Mouse (Mus musculus): Measurements from ENCODE around the gene N4bp1.

The N4bp1 gene

DNA sequence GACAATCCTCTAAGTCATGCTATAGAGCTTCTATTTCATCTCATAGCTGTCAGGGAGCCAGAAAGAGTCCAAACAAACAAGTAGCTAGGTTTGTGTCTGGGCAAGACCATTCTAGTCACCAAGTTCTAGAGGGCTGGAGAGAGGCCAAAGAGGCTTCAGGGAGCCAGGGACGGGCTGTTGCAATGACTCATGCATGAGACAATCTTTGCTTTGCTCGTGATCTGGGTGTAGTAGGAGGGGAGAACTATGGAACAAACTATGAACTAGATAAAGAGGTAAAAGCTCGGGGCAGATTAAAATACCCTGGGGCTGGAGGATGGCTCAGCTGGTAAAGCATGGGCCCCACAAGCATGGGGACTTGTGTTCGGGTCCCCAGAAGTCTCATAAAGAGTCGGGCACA is 116.6 kb downstream of the N4bp1 start:
- in situ Hi-C loops (cut with MboI, MseI) = no loop called here

DNA sequence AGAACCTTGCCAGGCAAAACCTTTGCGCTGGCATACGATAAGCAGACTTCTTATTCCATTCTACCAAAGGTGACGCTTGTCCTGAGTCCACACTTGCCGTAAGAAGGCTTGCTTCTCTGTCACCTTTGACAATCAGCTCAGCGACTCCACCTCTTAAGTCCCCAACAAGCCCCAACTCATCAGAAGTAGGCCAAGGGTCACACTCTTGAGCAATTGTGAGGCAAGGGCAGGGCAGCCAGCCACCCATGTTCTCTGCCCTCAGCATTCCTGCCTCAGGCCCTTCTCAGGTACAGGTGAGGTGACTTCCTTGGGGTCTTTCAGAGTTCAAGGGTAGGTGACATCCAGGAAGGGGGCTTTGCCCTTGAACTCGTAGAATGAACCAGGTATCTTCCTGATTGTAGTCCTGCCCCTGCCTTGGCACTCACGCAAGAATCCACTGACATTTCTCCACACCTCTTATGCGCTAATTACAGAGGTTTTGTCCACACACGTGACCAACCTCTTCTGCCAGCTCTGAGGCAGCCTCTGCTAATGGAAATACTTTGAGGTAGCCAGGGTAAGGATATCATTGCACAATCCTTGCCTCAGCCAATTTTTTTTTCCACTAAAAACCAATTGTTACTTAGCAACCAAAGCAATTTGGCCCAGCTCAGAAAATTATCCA is 118.4 kb downstream of the N4bp1 start:
- in situ Hi-C loops (cut with MboI, MseI) = no loop called here

DNA sequence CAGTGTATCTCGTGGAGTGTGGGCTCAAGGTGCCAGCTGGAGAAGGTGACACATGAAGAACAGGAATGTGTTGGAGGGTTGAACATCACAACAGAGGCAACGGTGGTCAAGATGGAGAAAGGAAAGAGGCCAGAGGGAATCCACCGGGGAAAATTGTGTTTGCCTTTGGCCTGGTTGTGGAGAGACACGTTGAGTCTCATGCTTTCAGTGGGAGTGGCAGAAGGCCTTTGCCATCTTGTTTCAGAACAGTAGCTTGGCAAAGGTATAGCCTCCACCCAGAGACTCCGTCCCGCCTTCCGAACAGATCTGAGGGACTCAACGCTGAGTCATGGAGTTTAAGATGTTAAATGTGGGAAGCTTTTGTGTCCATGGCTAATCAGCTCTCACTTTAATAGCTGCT is 119.4 kb downstream of the N4bp1 start:
- in situ Hi-C loops (cut with MboI, MseI) = no loop called here

DNA sequence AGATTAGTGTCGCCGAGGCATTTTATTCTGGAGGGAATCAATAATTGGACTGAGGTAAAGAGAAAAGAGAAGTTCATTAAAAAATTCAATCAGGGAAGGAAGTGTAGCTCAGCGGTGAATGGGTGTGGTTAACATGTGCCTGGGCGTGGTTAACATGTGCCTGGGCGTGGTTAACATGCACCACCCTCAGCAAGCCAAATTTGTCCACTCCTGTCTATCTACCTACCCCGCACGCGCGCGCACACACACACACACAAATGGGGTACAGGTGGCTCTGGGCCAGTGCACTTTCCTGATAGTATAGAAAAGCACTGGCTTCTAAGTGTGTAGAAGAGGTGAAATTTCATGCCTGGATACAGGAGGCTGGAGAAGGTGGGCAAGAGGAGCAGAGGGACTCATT is 119.9 kb downstream of the N4bp1 start:
- in situ Hi-C loops (cut with MboI, MseI) = no loop called here

DNA sequence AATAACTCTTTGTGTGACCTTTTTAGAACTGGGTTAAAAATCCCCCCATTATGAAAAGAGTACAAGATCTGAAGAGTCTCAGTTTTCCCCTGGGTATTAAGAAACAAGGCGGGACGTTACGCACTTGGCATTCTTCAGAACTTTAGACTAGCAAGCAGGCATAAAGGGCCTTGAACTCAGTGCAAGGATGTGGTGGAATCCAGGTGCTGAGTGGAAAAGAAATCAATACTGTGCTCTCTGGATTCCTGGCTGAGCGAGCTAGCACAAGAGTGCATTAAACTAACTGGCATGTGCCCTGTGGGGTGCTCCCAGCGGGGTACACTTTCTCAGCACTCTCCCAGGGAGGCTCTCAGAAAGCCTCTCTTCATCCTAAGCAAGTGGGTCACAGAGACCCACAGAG is 122.3 kb downstream of the N4bp1 start:
- in situ Hi-C loops (cut with MboI, MseI) = no loop called here

DNA sequence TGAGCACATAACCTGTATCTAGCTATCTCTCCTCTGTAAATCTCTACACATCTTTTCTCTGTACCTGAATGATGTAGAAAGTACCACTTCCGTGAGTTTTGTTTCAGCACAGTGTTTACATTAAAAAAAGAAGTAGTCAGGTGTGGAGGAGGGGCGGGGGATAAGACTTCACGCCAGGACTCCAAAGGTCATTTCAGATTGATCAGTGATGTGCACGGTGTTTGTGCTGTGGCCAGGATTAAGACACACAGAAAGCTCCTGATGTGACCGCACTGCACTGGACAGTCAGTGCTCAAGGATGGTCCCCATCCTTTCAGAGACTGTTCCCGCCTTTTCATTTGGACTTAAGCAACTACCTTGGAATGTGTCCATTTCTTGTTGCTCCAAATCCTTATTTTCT is 124.3 kb downstream of the N4bp1 start:
- in situ Hi-C loops (cut with MboI, MseI) = no loop called here

DNA sequence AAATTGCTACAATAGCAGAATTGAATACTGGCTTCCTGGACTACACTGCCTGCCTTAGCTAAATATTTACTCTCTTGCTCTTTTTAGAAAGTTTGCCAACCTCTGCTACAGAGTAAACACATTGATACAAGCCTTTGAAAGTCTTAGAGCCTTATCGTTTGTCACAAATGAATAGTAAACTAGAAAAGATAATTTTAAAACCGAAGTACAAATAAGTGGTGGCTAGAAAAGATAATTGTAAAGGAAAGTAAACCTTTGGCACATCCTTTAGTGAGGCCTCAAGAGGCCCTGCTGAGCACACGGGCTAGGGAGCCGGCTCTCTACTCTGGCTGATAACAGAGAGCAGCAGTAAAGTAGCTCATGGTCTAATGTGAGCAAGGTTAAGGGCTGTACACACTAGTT is 126.0 kb downstream of the N4bp1 start:
- in situ Hi-C loops (cut with MboI, MseI) = no loop called here

DNA sequence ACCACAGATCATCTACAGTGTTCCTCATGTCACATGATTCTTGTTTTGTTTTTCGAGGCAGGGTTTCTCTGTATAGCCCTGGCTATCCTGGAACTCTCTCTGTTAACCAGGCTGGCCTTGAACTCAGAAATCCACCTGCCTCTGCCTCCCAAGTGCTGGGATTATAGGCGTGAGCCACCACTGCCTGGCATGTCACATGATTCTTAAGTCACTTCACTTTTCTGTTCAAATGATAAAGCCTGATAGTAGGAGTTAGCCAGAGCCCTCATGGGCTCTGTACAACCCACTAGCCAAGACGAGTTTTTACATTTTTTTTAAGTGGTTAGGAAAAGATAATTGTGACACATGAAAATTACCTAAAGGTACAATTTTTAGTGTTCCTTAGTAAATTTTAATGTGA is 126.4 kb downstream of the N4bp1 start:
- in situ Hi-C loops (cut with MboI, MseI) = no loop called here

Measured in T-helper 2 cell (primary cell).